Mouse (Mus musculus) stomach, embryonic 14.5 days (tissue): Measurements from ENCODE around the gene H1foo. TPM values are rescaled to one million over a fixed set of nuclear protein-coding genes. Genes with fewer than 3 reads are reported as not detected.

Source experiments
- ATAC-seq: fragments of 200-750 bp; cut with Nextera tagmentation; 2 replicates; pipeline ENCODE4 v1.8.0; 2017; ENCODE audit warnings: low read depth, moderate TSS enrichment; ENCODE audit not compliant: insufficient number of reproducible peaks, insufficient read depth, low FRiP score
- H3K27ac ChIP-seq: fragments of 300-500 bp; sonication (generic); 2 replicates; pipeline ENCODE4 v1.5.1; 2014; ENCODE audit warnings: mild to moderate bottlenecking, low read length, moderate library complexity, mixed read lengths
- H3K27me3 ChIP-seq: fragments of 300-500 bp; sonication (generic); 2 replicates; pipeline ENCODE4 v1.6.1; 2014; ENCODE audit warnings: low read length, control low read depth, mixed read lengths; ENCODE audit not compliant: control insufficient read depth, insufficient read depth
- H3K36me3 ChIP-seq: fragments of 300-500 bp; sonication (generic); 2 replicates; pipeline ENCODE4 v1.6.1; 2014; ENCODE audit warnings: mild to moderate bottlenecking, control low read depth, low read length, moderate library complexity, mixed read lengths; ENCODE audit not compliant: control insufficient read depth, insufficient read depth
- H3K4me1 ChIP-seq: fragments of 300-500 bp; sonication (generic); 2 replicates; pipeline ENCODE4 v1.6.1; 2014; ENCODE audit warnings: low read length, control low read depth, mixed read lengths; ENCODE audit not compliant: control insufficient read depth, insufficient read depth
- H3K4me2 ChIP-seq: fragments of 300-500 bp; sonication (generic); replicated peaks from 2 replicates; pipeline ENCODE4 v1.6.1; 2014; ENCODE audit warnings: low read depth, low read length, control low read depth
- H3K4me3 ChIP-seq: fragments of 300-500 bp; sonication (generic); 2 replicates; pipeline ENCODE4 v1.5.1; 2014; ENCODE audit warnings: low read depth, low read length, control low read depth
- H3K9ac ChIP-seq: fragments of 300-500 bp; sonication (generic); replicated peaks from 2 replicates; pipeline ENCODE4 v1.6.1; 2014; ENCODE audit warnings: low read depth, mild to moderate bottlenecking, control low read depth, low read length, moderate library complexity, mixed read lengths
- H3K9me3 ChIP-seq: fragments of 300-500 bp; sonication (generic); 2 replicates; pipeline ENCODE4 v1.6.1; 2016; ENCODE audit warnings: low read depth, low read length, control low read depth; ENCODE audit not compliant: control insufficient read depth
- WGBS: fragments of 180-500 bp; shearing (Covaris S2); extraction: QIAGEN DNeasy Blood & Tissue Kit; methylation state at CpG from one replicate; pipeline ENCODE4 v1.1.7; 2014; 5-methylcytosine and 5-hydroxymethylcytosine counted together
- polyA plus RNA-seq: library from polyadenylated mRNA; unstranded; fragments of >200 nt; fragmentation: Nextera tagmentation; extraction: Ambion mirVana; gene quantifications from 2 replicates; pipeline ENCODE4 v1.2.1, GENCODE M21; 2014

The H1foo gene
- polyA plus RNA-seq, 1 experiment from 2014 or later, result not detected

- Histone ChIP-seq H3K27me3 (no peaks in the 10 kb centered on the region), H3K9me3 (no peaks in the 10 kb centered on the region), H3K4me2 (no peak overlapping the region), H3K4me1 (no peaks in the 10 kb centered on the region), H3K36me3 (no peaks in the 10 kb centered on the region; the same call in 1 of the 2 replicates), H3K4me3 (no peak overlapping the region), H3K27ac (no peak overlapping the region), H3K9ac (no peak overlapping the region)
- WGBS, result 94% methylated on average over 5 of the region's 5 CpGs
- ATAC-seq, result no peak
Observed at GRCm38 (mm10) chr6:115916611-115917010, 28.1 kb upstream of the H1foo start.

GRCm38 (mm10) chr6:115918615-115919014 is 26.1 kb upstream of the H1foo start:
- ATAC-seq, result no peak

GRCm38 (mm10) chr6:115919876-115920275 is 24.9 kb upstream of the H1foo start:
- no peak for ATAC-seq
- Histone ChIP-seq H3K36me3 (no peaks in the 10 kb centered on the region), H3K9ac (no peak overlapping the region), H3K27ac (no peak overlapping the region), H3K4me3 (no peak overlapping the region), H3K4me1 (no peaks in the 10 kb centered on the region), H3K27me3 (no peaks in the 10 kb centered on the region), H3K9me3 (no peaks in the 10 kb centered on the region), H3K4me2 (no peak overlapping the region)
- WGBS, result 93% methylated on average over 5 of the region's 5 CpGs

More at GRCm38 (mm10) chr6:115918615-115919014, 26.1 kb upstream of the H1foo start:
- no peak overlapping the region for H3K4me3 ChIP-seq
- H3K27ac ChIP-seq, result no peak overlapping the region
- no peak overlapping the region for H3K9ac ChIP-seq
- H3K4me2 ChIP-seq, result no peak overlapping the region
- no peaks in the 10 kb centered on the region for H3K4me1 ChIP-seq
- WGBS, result 81% methylated on average over 1 of the region's 1 CpGs
- H3K36me3 ChIP-seq, result no peaks in the 10 kb centered on the region; the same call in 1 of the 2 replicates
- no peaks in the 10 kb centered on the region for H3K27me3 ChIP-seq
- H3K9me3 ChIP-seq, result no peaks in the 10 kb centered on the region

- H3K9me3 ChIP-seq, result no peaks in the 10 kb centered on the region
- H3K4me1 ChIP-seq, result peaks cover 6% of the 10 kb centered on the region
- no peak; the same call in 1 of the 2 replicates for ATAC-seq
- no peaks in the 10 kb centered on the region for H3K36me3 ChIP-seq
- H3K4me2 ChIP-seq, result no peak overlapping the region
- no peak overlapping the region for H3K27ac ChIP-seq
- WGBS, result 31% methylated on average over 6 of the region's 6 CpGs
- no peak overlapping the region for H3K4me3 ChIP-seq
- no peak overlapping the region for H3K9ac ChIP-seq
- no peaks in the 10 kb centered on the region for H3K27me3 ChIP-seq
Observed at GRCm38 (mm10) chr6:115924829-115925228, 19.9 kb upstream of the H1foo start.

GRCm38 (mm10) chr6:115926416-115926815 is 18.3 kb upstream of the H1foo start:
- H3K4me2 ChIP-seq, result no peak overlapping the region
- H3K36me3 ChIP-seq, result no peaks in the 10 kb centered on the region
- ATAC-seq, result no peak
- no peaks in the 10 kb centered on the region for H3K9me3 ChIP-seq
- no peaks in the 10 kb centered on the region for H3K27me3 ChIP-seq
- peaks cover 12% of the 10 kb centered on the region for H3K4me1 ChIP-seq
- no peak overlapping the region for H3K27ac ChIP-seq
- no peak overlapping the region for H3K9ac ChIP-seq
- H3K4me3 ChIP-seq, result no peak overlapping the region
- 82% methylated on average over 10 of the region's 10 CpGs for WGBS

- Histone ChIP-seq H3K4me2 (no peak overlapping the region), H3K27me3 (no peaks in the 10 kb centered on the region), H3K27ac (no peak overlapping the region), H3K4me3 (no peak overlapping the region), H3K36me3 (no peaks in the 10 kb centered on the region), H3K4me1 (peaks cover 12% of the 10 kb centered on the region), H3K9me3 (no peaks in the 10 kb centered on the region), H3K9ac (no peak overlapping the region)
- no peak for ATAC-seq
- 80% methylated on average over 10 of the region's 10 CpGs for WGBS
Observed at GRCm38 (mm10) chr6:115927292-115928242, 17.2 kb upstream of the H1foo start.

- whole genome bisulfite sequencing, result 26% methylated on average over 5 of the region's 5 CpGs
- Histone ChIP-seq H3K4me1 (peaks cover 12% of the 10 kb centered on the region), H3K27me3 (no peaks in the 10 kb centered on the region), H3K36me3 (no peaks in the 10 kb centered on the region), H3K4me2 (no peak overlapping the region), H3K9ac (no peak overlapping the region), H3K27ac (no peak overlapping the region), H3K4me3 (no peak overlapping the region), H3K9me3 (no peaks in the 10 kb centered on the region)
- ATAC-seq, result no peak
Observed at GRCm38 (mm10) chr6:115930018-115930417, 14.7 kb upstream of the H1foo start.

- no peak for ATAC-seq
- Histone ChIP-seq H3K4me1 (peaks cover 12% of the 10 kb centered on the region), H3K9ac (no peak within 1 kb of the TSS), H3K27me3 (no peaks in the 10 kb centered on the region), H3K4me3 (no peak within 1 kb of the TSS), H3K27ac (no peak within 1 kb of the TSS), H3K36me3 (no peaks in the 10 kb centered on the region), H3K9me3 (no peaks in the 10 kb centered on the region), H3K4me2 (no peak within 1 kb of the TSS)
- WGBS, result 81% methylated on average over 14 of the region's 14 CpGs
Observed at GRCm38 (mm10) chr6:115931639-115932038, 13.1 kb upstream of the H1foo start, which contains the start of gene Rho. TSS of gene Rho (plus strand) at chr6:115931748.
